Mouse (Mus musculus) T-helper 17 cell (primary cell): Measurements from ENCODE around the gene Otud3.
"Not testable (repeated sequence)": the region's sequence is repeated elsewhere in the genome, so short reads cannot be mapped to it uniquely, and the experiment has no call there.

Source experiments
- in situ Hi-C, 2 experiments: fragments of 300-600 bp; cut with MboI, MseI; formaldehyde crosslinking; loops; 1 replicate in 1 of 2; 2 replicates in 1 of 2; pipeline ENCODE4 v1.15.1; 2025; ENCODE audit warnings: high pct_unique_total_duplicates in 2 of 2

The Otud3 gene

GRCm38 (mm10) chr4:138892655-138893054 lies 21.1 kb downstream of the Otud3 start:
- in situ Hi-C loops = no loop called here

- in situ Hi-C loops = no loop called here
Measured at GRCm38 (mm10) chr4:138889635-138890034, 24.1 kb downstream of the Otud3 start.

GRCm38 (mm10) chr4:138889165-138889564 lies 24.6 kb downstream of the Otud3 start:
- in situ Hi-C loops = no loop called here

GRCm38 (mm10) chr4:138884261-138884660 lies 29.5 kb downstream of the Otud3 start:
- in situ Hi-C loops = no loop called here

GRCm38 (mm10) chr4:138882179-138882578 lies 31.6 kb downstream of the Otud3 start:
- in situ Hi-C loops = no loop called here

- in situ Hi-C loops = no loop called here
Measured at GRCm38 (mm10) chr4:138880811-138881584, 32.7 kb downstream of the Otud3 start.

- in situ Hi-C loops = no loop called here
Measured at GRCm38 (mm10) chr4:138879808-138880207, 33.9 kb downstream of the Otud3 start.

GRCm38 (mm10) chr4:138878783-138879182 lies 35.0 kb downstream of the Otud3 start:
- in situ Hi-C loops = no loop called here

GRCm38 (mm10) chr4:138877731-138878130 lies 36.0 kb downstream of the Otud3 start, which contains the start of gene Pla2g2e:
Gene Pla2g2e, plus strand, starts transcription at chr4:138877942.
- in situ Hi-C loops = no loop called here

GRCm38 (mm10) chr4:138875986-138876385 lies 37.8 kb downstream of the Otud3 start:
- in situ Hi-C loops = no loop called here

- in situ Hi-C loops = not testable (repeated sequence)
Measured at GRCm38 (mm10) chr4:138875275-138875674, 38.5 kb downstream of the Otud3 start.

- in situ Hi-C loops = no loop called here
Measured at GRCm38 (mm10) chr4:138873864-138874263, 39.9 kb downstream of the Otud3 start, which contains the start of gene Gm13030. Gene Gm13030, minus strand, starts transcription at chr4:138873964.

- in situ Hi-C loops = loop anchor here in 1 of 2 experiments (10.0 kb wide), 1 partner anchor 554 kb away; no protein-coding TSS in a partner anchor
Measured at GRCm38 (mm10) chr4:138868666-138869065, 45.1 kb downstream of the Otud3 start.

- in situ Hi-C loops = loop anchor here in 1 of 2 experiments (10.0 kb wide), 1 partner anchor 552 kb away; no protein-coding TSS in a partner anchor
Measured at GRCm38 (mm10) chr4:138866413-138866812, 47.3 kb downstream of the Otud3 start.

- in situ Hi-C loops = loop anchor here in 1 of 2 experiments (10.0 kb wide), 1 partner anchor 551 kb away; no protein-coding TSS in a partner anchor
Measured at GRCm38 (mm10) chr4:138865991-138866390, 47.8 kb downstream of the Otud3 start.

- in situ Hi-C loops = loop anchor here in 1 of 2 experiments (10.0 kb wide), 1 partner anchor 550 kb away; no protein-coding TSS in a partner anchor
Measured at GRCm38 (mm10) chr4:138865092-138865491, 48.7 kb downstream of the Otud3 start.

- in situ Hi-C loops = loop anchor here in 1 of 2 experiments (10.0 kb wide), 1 partner anchor 549 kb away; no protein-coding TSS in a partner anchor
Measured at GRCm38 (mm10) chr4:138863344-138863998, 50.3 kb downstream of the Otud3 start, which contains the start of gene Pla2g5. Gene Pla2g5, minus strand, starts transcription at chr4:138863482.

- in situ Hi-C loops = loop anchor here (5.0 to 10.0 kb wide), 3 partner anchors 407 to 545 kb away; partner anchors contain the start of gene Camk2n1 (in 1 of the 2)
Measured at GRCm38 (mm10) chr4:138859728-138860127, 54.0 kb downstream of the Otud3 start.

GRCm38 (mm10) chr4:138859245-138859644 lies 54.5 kb downstream of the Otud3 start:
- in situ Hi-C loops = loop anchor here (5.0 to 10.0 kb wide), 2 partner anchors 407 to 414 kb away; partner anchors contain the start of gene Camk2n1 (in 1 of the 2)

- in situ Hi-C loops = loop anchor here (5.0 to 10.0 kb wide), 2 partner anchors 406 to 414 kb away; partner anchors contain the start of gene Camk2n1 (in 1 of the 2)
Measured at GRCm38 (mm10) chr4:138858446-138858845, 55.3 kb downstream of the Otud3 start.

- in situ Hi-C loops = loop anchor here (5.0 to 10.0 kb wide), 2 partner anchors 405 to 413 kb away; partner anchors contain the start of gene Camk2n1 (in 1 of the 2)
Measured at GRCm38 (mm10) chr4:138857576-138857975, 56.2 kb downstream of the Otud3 start.

GRCm38 (mm10) chr4:138856491-138856890 lies 57.3 kb downstream of the Otud3 start:
- in situ Hi-C loops = loop anchor here (5.0 to 10.0 kb wide), 2 partner anchors 404 to 412 kb away; partner anchors contain the start of gene Camk2n1 (in 1 of the 2)
